Mouse (Mus musculus) retina, adult 2 months (tissue): ENCODE data around the gene Fgfr2.

Experiments
- DNase-seq: peaks from one replicate; pipeline ENCODE4 v3.0.0-alpha.2; 2012; ENCODE audit warnings: low read depth, low spot score

Fgfr2 gene

DNA sequence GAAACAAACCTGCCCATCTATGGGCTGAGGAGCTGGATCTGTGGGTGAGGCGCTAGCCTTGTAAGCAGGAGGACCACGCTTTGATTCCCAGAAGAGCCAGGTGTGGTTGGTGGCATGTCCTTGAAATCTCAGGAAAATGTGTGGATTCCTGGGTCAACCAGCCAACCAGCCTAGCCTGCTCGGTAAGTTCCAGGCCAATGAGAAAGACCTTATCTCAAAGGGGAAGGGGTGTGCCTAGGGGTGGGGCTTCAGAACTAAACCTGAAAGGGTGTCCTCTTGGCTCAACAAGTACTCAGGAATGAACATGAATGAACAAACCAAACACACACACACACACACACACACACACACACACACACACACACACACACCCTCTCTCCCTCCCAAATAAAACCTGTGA lies 81.4 kb downstream of the Fgfr2 start:
- DNase-seq = no peak

DNA sequence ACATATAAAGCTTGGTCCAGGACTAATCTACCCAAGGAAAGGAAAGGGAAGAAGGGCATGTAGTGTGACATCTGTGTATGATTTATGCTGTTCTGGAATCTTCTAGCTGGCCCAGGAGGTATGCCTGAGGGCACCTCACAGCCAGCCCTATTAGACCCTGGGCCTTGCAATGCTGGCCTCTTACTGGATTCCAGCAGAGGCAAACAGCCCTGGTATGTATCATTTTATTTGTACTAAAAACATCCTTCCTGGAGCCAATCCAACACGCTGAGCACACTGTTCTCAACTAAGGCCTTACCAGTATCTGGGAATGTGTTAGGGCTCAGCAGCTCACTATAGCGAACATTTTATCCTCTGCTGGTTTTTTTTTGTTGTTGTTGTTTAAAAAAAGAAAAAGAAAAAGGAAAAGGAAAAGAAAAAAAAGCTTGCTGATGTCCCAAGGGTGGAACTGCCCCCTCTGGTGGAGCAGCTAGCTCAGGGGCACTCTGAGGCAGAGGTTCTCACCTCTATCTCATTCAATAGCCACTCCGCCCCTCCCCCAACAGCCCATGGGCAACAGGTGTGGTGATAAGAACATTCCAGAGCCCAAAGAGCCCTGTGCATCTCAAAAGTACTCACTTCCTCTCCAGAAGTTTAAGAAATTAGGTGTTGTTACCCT lies 82.3 kb downstream of the Fgfr2 start:
- DNase-seq = no peak

DNA sequence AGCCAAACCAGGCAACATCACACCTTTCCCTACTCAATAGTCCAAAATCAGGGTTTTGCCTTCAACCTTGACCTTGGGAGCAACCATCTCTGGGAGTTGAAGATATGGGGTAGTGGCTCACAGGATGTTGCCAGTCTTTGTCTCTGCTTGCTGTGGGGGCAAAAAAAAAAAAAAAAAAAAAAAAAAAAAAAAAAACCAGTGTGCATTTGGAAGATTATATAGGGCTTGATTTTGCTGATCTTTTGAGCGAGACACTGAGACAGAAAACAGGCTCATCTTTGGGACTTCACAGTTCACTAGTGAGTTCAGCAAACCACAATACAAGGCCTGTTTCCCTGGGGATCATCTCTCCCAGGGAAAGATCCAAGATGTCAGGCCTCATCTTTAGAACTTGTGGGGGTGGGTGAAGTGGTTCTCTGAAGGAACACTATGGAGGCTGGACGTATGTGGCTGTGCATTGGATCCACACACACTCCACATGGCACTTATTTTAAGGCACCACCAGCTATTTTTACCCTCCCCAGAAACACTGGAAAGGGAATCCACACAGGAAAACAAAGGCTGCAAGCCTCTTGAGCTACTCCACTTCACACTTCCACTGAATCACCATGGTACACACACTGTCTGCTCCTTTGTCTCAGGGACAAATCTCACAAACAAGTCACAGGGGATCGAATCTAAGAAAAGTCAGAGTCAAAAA lies 83.4 kb downstream of the Fgfr2 start:
- no peak for DNase-seq

DNA sequence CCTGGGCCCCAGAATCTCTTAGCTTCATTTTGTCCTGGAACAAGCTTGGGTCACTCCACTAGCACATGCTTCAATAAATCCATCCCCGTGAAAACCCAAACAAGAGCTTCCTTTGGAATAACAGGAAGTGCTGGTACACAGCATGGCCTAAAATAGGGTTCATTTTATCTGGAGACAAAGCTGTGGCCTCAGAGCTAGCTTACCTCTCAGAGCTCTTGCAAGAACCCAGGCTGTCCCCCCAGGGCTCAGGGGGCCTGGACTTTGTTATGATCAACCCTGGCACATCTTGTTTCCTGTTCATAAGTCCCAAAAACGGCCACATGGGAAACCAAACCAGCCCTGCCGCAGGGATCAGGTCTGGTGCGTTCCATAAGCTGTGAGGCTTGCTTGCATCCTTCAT lies 85.5 kb downstream of the Fgfr2 start:
- DNase-seq = no peak

DNA sequence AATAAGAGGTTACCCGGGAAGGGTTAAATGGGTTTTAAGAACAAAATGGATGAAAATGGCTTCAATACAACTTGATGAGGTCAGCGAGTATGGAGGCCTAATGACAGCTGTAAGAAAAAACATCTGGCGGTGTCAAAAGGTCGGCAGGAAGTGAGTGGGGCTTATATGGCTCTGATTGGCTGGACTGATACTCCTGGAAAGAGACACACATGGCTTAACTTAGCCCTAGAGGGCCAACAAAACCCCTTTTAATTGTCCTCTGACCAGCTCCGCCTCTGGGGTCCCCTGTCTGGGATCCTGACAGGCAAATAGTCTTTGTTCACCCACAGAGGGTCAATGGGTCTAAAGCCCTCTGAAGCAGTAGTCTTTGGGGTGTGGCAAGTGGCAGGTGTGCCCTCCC lies 85.9 kb downstream of the Fgfr2 start:
- no peak for DNase-seq

DNA sequence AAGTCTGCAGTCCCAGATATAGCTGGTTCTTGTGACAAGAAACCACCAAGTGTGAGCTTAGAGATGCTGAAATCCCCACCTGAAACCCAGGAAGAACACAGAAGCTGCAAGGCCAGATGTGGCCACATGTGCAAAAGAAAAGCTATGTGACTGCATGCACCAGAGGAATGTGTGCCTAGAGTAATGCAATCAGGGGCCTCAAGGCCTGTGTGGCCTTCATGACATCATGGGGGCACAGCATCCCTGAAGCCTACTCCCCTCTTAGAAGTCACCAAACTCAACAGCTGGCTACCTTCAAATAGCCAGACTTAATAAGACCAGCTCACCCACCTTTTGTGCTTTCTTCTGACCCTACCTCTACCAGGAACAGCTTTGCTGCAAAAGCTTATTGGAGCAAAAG lies 87.2 kb downstream of the Fgfr2 start:
- no peak for DNase-seq

DNA sequence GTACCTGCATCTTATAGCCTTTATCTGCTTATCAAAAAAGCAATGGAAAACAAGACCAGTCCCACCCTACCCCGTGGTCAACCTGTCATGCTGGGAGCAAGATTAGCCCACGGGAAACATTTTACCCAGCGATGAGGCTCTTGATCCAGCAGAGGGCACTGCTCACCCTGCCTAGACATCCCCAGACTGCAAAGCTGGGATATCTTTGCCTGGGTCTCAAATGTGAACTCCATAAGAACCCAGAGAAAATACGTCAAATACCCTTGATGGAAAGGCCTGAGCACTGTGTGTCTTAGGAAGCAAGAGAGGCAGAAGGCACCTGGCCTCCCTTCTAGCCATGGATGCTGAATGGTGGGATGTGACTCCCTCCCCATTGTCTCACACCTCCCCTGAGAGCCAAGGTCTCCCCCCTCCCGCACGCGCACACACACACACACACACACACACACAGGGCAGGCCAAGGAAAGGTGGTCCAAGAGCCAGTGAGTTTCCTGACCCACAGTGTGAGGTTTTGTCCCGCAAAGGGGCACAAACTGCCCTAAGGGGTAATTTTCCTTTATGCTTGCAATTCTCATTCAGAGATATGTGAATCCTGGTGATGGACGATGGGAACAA lies 90.5 kb downstream of the Fgfr2 start:
- DNase-seq = no peak

DNA sequence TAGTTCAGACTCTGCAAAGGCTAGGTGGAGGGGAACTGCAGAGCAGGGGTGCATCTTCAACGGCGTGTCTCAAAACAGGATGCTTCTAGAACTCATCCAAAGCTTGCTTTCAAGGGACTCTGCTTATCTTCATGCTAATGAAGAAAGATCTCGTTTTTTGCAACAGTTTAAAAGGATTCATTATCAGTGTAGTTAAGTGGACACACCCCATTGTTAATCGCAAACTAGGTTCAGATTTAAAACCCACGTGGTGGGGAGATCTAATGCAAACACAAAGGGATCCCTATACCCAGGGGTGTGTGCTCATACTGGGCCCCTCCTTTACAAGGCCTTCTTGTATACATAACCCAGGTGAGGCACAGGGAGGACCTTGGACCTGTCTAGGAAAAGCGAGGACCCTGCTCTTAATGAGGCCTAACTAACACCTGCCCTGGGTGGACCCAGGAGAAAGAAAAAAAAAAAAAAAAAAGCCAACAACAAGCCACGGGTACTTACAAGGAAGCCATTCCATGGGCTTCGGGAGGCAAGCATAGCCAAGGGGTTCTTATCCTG lies 93.6 kb downstream of the Fgfr2 start:
- no peak for DNase-seq

DNA sequence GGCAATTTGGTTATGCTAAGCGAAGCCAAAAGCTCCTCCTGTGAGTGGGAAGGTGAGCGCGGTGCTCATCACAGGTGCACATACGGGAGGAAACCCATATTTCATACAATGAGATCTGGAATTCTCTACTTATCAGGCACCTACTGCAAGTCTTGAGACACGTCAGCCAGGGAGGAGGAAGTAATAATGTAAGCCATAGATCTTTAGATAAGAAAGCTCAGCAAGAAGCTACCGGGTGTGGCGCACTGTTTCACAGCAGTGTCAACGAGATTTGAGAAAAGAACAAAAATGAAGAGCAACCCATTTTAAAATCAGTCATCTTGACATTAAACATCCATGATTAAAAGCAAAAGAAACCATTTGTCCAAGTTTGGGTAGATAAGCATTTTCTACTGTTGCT lies 94.1 kb downstream of the Fgfr2 start:
- no peak for DNase-seq

DNA sequence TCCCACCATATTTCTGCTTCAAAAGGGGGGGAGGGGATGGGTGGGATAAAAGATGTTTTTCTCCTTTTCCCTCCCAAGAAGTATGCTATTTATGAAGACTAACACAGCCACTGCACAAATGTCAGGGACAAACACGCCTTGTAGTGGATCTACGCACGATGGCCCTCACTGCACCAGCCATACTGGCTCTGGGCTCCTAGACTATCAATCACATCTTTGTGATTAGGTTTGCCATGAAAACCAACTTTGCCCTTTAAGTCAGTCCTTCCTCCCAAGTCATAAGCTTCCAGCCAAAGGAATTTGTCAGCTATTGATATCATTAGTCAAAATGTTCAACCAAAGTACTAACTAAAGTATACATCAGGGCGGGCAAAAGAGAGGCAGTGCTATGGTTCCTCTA lies 95.2 kb downstream of the Fgfr2 start:
- no peak for DNase-seq

DNA sequence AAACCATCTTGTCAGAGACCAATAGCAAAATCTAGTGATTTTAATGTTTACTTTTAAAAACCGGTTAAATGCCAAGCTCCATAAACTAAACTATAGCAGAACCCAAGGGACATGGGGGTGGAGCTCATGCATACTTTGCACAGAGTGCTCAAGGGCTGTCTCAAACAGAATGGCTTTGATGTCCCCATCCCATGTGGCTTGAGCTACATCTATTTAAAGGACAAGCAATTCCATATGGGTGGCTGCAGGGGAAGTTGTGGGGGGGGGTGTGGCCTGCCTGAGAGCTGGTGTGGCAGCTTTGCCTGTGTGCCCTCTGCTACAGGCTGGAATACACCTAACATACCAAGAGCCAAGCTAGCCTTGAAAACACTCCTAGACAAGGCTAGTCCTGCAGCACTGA lies 98.5 kb downstream of the Fgfr2 start:
- no peak for DNase-seq

DNA sequence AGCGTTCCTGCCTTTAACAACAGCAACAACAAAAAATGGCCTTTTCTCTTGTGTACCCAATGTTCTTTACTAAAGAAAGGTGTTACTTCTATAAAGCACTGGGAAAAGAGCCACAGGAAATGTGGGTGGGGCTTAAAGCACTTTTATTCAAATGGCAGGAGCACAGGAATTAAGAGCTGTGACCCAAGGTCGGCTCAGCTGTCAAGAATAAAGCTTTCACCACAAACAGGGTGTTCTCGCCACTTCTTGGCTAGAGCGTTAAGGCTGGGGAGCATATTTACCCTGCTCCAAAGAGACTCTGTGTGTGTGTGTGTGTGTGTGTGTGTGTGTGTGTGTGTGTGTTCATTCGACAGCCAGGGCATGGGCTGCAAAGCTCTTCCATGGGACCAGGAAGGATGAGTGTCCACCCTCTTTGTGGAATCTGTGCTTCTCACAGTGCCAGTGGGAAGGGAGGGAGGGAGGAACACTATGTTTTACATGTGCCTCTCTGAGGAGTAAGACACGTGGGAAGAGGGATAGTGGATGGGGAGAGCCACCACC lies 103.6 kb downstream of the Fgfr2 start:
- no peak for DNase-seq

DNA sequence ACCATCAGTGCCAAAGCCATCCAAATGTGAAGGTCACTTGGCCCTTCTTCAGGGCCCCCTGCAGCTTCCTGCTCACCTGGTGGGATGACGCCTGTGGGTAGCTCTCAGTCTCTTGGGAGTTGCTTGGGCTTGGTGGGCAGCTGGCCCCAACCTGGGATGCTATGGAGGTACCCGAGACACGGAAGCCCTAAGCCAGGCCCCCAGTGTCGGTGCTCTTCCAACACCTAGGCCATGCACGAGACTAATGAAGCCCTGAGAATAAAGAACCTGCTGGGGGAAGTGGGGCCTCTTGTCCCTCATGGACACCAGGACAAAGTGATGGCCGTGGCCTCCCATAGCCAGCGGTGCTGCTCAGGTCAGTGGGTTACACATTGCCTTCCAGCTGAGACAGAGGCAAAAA lies 104.2 kb downstream of the Fgfr2 start:
- DNase-seq = no peak

DNA sequence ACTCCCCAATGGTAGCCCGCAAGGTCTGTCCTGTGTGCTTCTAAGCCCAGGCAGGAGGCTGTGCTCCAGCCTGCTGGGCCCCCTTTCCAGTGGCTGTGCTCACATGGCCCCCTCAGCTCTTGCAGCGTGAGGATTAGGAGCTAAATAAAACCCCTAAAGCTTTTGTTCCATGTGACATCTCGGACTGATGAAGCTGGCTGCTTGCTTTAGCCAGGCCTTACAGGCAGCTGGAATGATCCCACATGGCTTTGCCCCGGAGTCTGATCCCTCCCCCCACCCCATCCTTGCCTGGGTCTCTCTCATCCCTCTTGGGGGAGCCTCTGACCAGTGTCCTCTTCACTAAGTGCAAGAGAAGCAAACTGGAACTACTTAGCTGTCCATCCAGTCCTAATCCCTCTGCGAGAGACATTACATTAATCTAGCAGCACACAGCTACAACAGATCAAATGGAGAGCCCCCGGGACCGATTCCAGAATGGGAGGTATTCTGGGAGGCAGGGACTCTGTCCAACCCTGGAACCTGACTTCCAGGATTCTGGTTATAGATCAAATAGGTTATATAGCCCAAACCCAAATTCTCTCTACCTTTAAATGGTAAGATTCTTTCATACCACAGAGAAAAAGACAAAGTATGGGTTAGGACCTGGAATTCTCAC lies 107.6 kb downstream of the Fgfr2 start:
- peak; percentile 83 for DNase-seq

DNA sequence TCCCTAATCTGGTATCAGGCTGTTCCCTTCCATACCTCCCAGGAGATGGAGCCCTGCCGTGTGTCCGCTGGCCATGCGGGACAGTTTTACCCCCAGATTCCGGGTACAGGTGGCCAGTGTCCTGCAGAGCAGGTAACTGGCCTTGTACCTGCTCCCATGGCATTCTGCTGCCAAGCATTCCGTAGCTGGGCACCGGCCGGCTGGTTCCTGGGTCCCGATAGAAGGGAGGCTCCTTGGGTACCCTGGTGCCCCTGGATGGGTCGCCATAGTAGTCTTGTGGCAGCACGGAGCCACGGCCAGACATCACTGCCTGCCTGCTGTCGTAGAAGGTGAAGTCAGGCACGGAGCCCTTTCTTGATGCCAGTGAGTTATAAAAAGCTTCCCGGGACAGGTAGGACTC lies 108.5 kb downstream of the Fgfr2 start:
- no peak for DNase-seq

DNA sequence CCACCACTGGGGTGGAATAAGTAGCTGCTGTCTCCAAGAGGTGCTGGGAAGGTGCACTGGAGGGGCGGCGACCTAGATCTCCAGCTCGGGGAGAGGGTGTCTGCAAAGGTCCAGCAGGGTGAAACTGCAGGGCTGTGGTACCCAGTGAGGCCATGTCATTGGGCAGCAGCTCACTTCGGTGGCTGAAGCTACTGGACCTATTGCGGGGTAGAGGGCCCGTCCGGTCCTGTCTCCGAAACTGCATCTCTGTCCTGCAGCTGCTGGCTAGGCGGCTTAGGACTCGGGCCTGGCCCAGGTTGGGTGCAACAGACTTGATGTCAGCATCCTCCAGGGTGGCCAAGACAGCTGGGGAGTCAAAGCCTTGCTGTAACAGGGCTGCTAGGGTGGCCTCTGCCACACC lies 109.2 kb downstream of the Fgfr2 start:
- DNase-seq = no peak

DNA sequence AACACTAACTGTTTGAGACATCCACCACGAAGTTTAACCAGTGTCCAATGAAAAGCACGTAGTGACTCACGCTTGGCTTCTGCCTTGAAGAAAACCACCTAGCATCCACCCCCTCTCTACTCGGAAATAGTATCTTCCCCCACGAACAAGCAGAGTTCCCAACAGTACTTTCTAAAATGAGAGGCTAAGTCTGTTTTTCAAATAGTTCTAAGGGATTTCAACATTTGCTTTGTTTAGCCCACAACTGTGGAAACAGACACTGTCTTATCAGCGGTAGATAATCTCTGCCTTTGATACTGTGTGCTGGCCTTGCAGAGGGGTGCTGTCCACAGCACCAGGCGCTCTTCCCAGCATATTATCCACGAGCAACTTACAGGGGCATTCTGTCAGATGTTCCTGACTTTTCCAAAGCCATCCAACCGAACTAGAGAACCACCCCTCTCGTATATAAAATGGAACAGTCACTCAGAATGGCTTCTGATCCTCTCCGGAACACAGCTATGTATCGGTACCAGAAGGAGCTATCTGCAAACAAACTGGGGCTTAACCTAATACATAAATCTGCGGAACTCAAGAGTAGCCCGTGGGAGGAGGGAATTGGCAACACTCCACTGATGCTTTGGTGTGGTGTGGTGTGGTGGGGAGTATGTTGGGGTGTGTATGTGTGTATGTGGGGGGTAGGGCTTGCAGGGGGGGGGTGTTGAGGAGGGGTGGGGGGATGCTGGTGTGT lies 110.3 kb downstream of the Fgfr2 start:
- DNase-seq = peak; percentile 68

DNA sequence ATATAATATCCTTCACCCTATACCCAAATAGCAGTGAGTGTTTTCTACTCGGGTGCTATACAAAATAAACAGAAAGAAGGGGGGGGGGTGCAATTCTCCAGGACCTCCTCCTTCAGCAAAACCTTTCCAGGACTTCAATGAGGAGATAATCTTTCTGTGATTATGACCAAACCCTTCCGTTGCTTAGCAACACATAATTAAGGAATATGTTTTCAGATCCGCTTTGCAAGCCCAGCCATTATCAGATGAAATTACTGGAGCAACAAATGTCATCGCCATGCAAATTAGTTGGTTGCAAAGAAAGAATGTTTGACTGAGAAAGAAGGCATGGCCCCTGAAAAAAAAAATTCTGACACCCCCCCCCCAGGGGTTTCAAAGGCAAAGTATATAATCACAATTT lies 111.5 kb downstream of the Fgfr2 start:
- peak; percentile 80 for DNase-seq

DNA sequence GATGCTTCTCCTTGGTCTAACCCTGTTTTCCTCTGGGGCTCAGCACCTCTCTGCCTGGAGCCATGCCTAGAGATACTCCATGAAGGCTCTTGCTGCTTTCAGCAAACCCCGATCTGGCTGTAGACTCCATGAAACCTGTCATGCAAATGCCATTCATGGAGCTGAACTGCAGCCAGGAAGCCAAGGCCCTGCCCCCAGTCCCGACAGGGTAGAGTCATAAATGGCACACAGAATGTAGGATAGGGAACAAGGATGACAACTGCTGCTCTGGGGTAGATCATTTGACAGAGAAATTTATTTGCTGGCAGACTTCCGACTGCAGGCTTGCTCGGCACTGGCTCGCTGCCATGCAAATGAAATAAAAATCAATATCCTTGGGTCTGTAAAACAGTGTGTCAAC lies 112.0 kb downstream of the Fgfr2 start:
- DNase-seq = no peak

DNA sequence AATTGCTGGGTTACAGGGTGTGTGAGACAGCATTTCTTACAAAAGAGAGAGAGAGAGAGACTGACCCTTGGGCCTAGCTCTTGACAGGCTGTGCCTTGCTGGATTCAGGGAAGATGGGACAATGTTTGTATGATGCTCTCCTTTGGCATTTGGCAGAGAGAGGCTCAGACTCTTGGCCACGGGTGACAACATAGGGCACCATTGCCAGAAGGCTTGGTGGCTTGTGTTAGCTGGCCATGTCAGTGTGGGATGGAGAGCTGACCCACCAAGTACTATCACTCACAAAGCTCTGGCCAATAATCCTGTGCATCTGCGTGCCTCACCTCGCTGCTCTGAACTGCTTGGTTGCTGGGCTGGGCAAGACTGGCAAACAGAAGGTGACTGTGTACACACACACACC lies 112.7 kb downstream of the Fgfr2 start:
- no peak for DNase-seq

DNA sequence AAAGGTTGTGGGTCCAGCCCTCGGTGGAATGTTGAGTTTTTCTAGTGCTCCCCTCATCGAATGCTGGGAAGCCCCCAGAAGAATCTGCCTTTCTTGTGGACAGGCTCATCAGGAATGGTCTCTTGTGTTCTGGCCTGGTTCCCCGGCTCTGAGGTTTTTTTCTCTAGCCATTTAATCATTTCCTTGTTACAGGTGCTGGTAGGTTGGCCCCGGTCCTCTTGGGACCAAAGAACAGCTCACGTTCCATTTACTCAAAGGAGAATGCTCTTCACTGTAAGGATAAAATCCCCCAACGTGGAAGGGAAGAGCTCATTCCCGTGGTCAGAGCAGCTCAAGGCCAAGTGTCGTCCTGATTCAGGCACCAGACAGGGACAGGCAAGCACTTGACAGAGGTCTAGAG lies 113.5 kb downstream of the Fgfr2 start:
- no peak for DNase-seq

DNA sequence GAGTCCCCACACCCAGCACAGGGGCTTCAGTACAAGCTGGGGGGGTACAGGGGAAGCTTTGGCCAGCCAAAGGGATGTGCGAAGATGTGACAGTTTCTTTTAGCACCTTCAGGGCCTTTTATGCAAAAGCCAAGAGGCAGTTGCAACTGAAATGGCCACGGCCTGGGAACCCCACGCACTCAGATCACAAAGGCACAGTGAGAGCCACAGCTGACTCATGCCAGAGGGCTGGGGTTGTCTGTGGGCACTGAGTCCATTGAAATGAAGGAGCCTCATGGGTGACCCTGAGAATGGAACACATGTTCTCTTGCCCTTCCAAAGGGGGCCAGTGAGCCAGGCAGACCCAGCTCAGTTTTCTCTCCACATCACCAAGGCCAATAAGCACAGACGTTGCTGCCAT lies 114.5 kb downstream of the Fgfr2 start:
- no peak for DNase-seq
